Mouse (Mus musculus): Measurements from ENCODE around the gene Clec4a1. TPM values are rescaled to one million over a fixed set of nuclear protein-coding genes. Genes with fewer than 3 reads are reported as not detected.

Clec4a1 gene
- total and polyA plus RNA-seq, 3 experiments, result 0.30 TPM; not detected in 2

DNA sequence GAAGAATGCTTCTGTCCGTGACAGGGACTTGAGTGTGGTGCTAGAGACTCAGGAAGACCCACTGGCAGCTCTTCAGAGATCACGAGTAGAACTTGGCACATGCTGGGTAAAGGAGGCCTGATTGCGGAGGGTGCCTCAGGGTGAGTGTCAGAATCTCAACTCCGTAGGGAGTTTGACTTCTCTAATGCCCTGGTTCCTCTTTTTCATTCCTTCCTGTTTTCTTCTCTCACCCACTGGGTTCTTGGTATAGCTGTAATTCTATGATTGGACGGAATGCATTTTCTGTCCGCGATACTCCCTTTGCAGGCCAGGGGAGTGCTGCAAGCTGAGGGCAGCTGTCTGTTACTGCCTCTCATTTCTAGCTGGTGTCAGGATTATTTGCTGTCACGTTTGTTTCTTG, 30.8 kb downstream of the Clec4a1 start, which contains the start of gene Clec4a3:
Gene Clec4a3 (plus strand): TSS at position 115 of the 400 bp plus-strand sequence.
- Histone ChIP-seq H3K79me2 (replicated peaks; ENCODE audit: control insufficient read depth, extremely low read depth, insufficient read depth, poor library complexity, severe bottlenecking) (no peaks in the 10 kb centered on the region), H3K27ac (ENCODE audit: insufficient read depth, low read depth) (no peak within 1 kb of the TSS), H3K4me2 (ENCODE audit: insufficient read depth, low read depth, poor library complexity, severe bottlenecking) (no peak within 1 kb of the TSS), H3K27me3 (replicated peaks) (no peaks in the 10 kb centered on the region), H3K4me1 (ENCODE audit: control insufficient read depth in 1 of 2, insufficient read depth in 2 of 2) (peaks cover 0 to 15% of the 10 kb centered on the region in 2 experiments; a peak in 2 of 4 replicates), H3K4me3 (replicated peaks in 1 of 3; ENCODE audit: low read depth in 2 of 3, low read length in 2 of 3, poor library complexity in 1 of 3) (no peak within 1 kb of the TSS), H3K36me3 (replicated peaks in 1 of 2; ENCODE audit: control insufficient read depth in 1 of 2, insufficient read depth in 1 of 2, low read length in 1 of 2) (no peaks in the 10 kb centered on the region), H3K9me3 (replicated peaks; ENCODE audit: low read length) (peaks cover 3% of the 10 kb centered on the region), H3K9ac (ENCODE audit: insufficient read depth, low read depth) (no peak within 1 kb of the TSS)
- TF ChIP-seq USF2 (conservative IDR thresholded peaks at IDR 0.05; ENCODE audit: low read depth, low read length) (no peak), ZMIZ1 (IDR thresholded peaks at IDR 0.05; ENCODE audit: low read depth, low read length) (no peak), CTCF (conservative IDR thresholded peaks at IDR 0.05 in 1 of 2, IDR thresholded peaks at IDR 0.05 in 1 of 2; ENCODE audit: low read depth in 2 of 2, low read length in 2 of 2) (no peak), POLR2AphosphoS2 (IDR thresholded peaks at IDR 0.05; ENCODE audit: low read depth, low read length) (no peak), MYC (IDR thresholded peaks at IDR 0.05; ENCODE audit: low read depth, low read length) (no peak), CHD2 (IDR thresholded peaks at IDR 0.05; ENCODE audit: low read length) (no peak), PAX5 (IDR thresholded peaks at IDR 0.05; ENCODE audit: low read length) (no peak), POLR2A (IDR thresholded peaks at IDR 0.05; ENCODE audit: low read depth, low read length) (no peak), EP300 (IDR thresholded peaks at IDR 0.05; ENCODE audit: low read length) (no peak), MXI1 (IDR thresholded peaks at IDR 0.05; ENCODE audit: low read depth, low read length) (no peak), UBTF (IDR thresholded peaks at IDR 0.05; ENCODE audit: low read depth, low read length) (no peak), MAZ (IDR thresholded peaks at IDR 0.05; ENCODE audit: low read depth, low read length) (no peak), RAD21 (IDR thresholded peaks at IDR 0.05; ENCODE audit: low read depth, low read length) (no peak), NELFE (IDR thresholded peaks at IDR 0.05; ENCODE audit: low read depth, low read length) (no peak), SIN3A (IDR thresholded peaks at IDR 0.05; ENCODE audit: low read length) (no peak), ETS1 (conservative IDR thresholded peaks at IDR 0.05; ENCODE audit: low read depth, low read length) (no peak), CHD1 (IDR thresholded peaks at IDR 0.05; ENCODE audit: low read depth, low read length) (no peak)
- dilution Hi-C loops (cut with MboI; ENCODE audit: extremely low pct_ligation_motif_present, extremely low pct_unique_long_range_greater_than_20kb, low sequenced_read_pairs) (no loop called here), in situ Hi-C loops (cut with MboI; ENCODE audit: low pct_ligation_motif_present, low pct_unique_long_range_greater_than_20kb, low sequenced_read_pairs) (no loop called here)
- peak; percentile 30 for DNase-seq (ENCODE audit: extremely low read depth)

- Histone ChIP-seq H3K79me2 (replicated peaks; ENCODE audit: control insufficient read depth, extremely low read depth, insufficient read depth, poor library complexity, severe bottlenecking) (no peaks in the 10 kb centered on the region), H3K9me3 (replicated peaks; ENCODE audit: low read length) (no peaks in the 10 kb centered on the region), H3K4me2 (ENCODE audit: insufficient read depth, low read depth, poor library complexity, severe bottlenecking) (no peak overlapping the region), H3K36me3 (replicated peaks in 1 of 2; ENCODE audit: control insufficient read depth in 1 of 2, insufficient read depth in 1 of 2, low read length in 1 of 2) (no peaks in the 10 kb centered on the region), H3K27me3 (replicated peaks) (no peaks in the 10 kb centered on the region), H3K4me1 (ENCODE audit: control insufficient read depth in 1 of 2, insufficient read depth in 2 of 2) (no peaks in the 10 kb centered on the region), H3K27ac (ENCODE audit: insufficient read depth, low read depth) (no peak overlapping the region), H3K9ac (ENCODE audit: insufficient read depth, low read depth) (no peak overlapping the region), H3K4me3 (replicated peaks in 1 of 3; ENCODE audit: low read depth in 2 of 3, low read length in 2 of 3, poor library complexity in 1 of 3) (no peak overlapping the region)
- TF ChIP-seq KAT2A (IDR thresholded peaks at IDR 0.05; ENCODE audit: insufficient replicate concordance, low read length) (no peak), RAD21 (IDR thresholded peaks at IDR 0.05; ENCODE audit: low read depth, low read length) (peak; percentile 38), NRF1 (IDR thresholded peaks at IDR 0.05; ENCODE audit: low read depth, low read length) (no peak), USF2 (conservative IDR thresholded peaks at IDR 0.05; ENCODE audit: low read depth, low read length) (no peak), MYC (IDR thresholded peaks at IDR 0.05; ENCODE audit: low read depth, low read length) (no peak), SMC3 (IDR thresholded peaks at IDR 0.05; ENCODE audit: low read depth, low read length) (peak; percentile 51), CTCF (conservative IDR thresholded peaks at IDR 0.05 in 1 of 2, IDR thresholded peaks at IDR 0.05 in 1 of 2; ENCODE audit: low read depth in 2 of 2, low read length in 2 of 2) (peak in 1 of 2 experiments; percentile 52; a peak in 2 of 4 replicates), TBP (conservative IDR thresholded peaks at IDR 0.05; ENCODE audit: low read depth, low read length) (no peak), POLR2A (IDR thresholded peaks at IDR 0.05; ENCODE audit: low read depth, low read length) (no peak), EP300 (IDR thresholded peaks at IDR 0.05; ENCODE audit: low read length) (no peak)
- peak; percentile 11 for DNase-seq (ENCODE audit: extremely low read depth)
- in situ Hi-C loops (cut with MboI; ENCODE audit: low pct_ligation_motif_present, low pct_unique_long_range_greater_than_20kb, low sequenced_read_pairs), result no loop called here
- dilution Hi-C loops (cut with MboI; ENCODE audit: extremely low pct_ligation_motif_present, extremely low pct_unique_long_range_greater_than_20kb, low sequenced_read_pairs), result no loop called here
Observed at GRCm38 (mm10) chr6:122964562-122964961, 42.9 kb downstream of the Clec4a1 start.
